Mouse (Mus musculus) kidney, embryonic 16.5 days (tissue): ENCODE measurements around the gene Rps29. TPM values are rescaled to one million over a fixed set of nuclear protein-coding genes. Genes with fewer than 3 reads are reported as not detected.
A peak's percentile ranks its signal among the peaks of the same experiment; 100 is the strongest.

ENCODE experiments used
- ATAC-seq: fragments of 200-750 bp; cut with Nextera tagmentation; 2 replicates; pipeline ENCODE4 v1.8.0; 2017; ENCODE audit warnings: moderate TSS enrichment; ENCODE audit not compliant: low FRiP score, low TSS enrichment
- H3K27ac ChIP-seq: fragments of 300-500 bp; sonication (generic); 2 replicates; pipeline ENCODE4 v1.5.1; 2014; ENCODE audit warnings: low read length
- H3K27me3 ChIP-seq: fragments of 300-500 bp; sonication (generic); 2 replicates; pipeline ENCODE4 v1.6.1; 2014; ENCODE audit warnings: low read length, control low read depth, mixed read lengths; ENCODE audit not compliant: insufficient read depth
- H3K36me3 ChIP-seq: fragments of 300-500 bp; sonication (generic); 2 replicates; pipeline ENCODE4 v1.6.1; 2014; ENCODE audit warnings: low read length, control low read depth, mixed read lengths; ENCODE audit not compliant: insufficient read depth
- H3K4me1 ChIP-seq: fragments of 300-500 bp; sonication (generic); 2 replicates; pipeline ENCODE4 v1.6.1; 2014; ENCODE audit warnings: low read length, control low read depth, mixed read lengths; ENCODE audit not compliant: insufficient read depth
- H3K4me2 ChIP-seq: fragments of 300-500 bp; sonication (generic); replicated peaks from 2 replicates; pipeline ENCODE4 v1.6.1; 2014; ENCODE audit warnings: low read depth, low read length
- H3K4me3 ChIP-seq: fragments of 300-500 bp; sonication (generic); 2 replicates; pipeline ENCODE4 v1.5.1; 2014; ENCODE audit warnings: mild to moderate bottlenecking, low read length
- H3K9ac ChIP-seq: fragments of 300-500 bp; sonication (generic); replicated peaks from 2 replicates; pipeline ENCODE4 v1.6.1; 2014; ENCODE audit warnings: low read length
- H3K9me3 ChIP-seq: fragments of 300-500 bp; sonication (generic); 2 replicates; pipeline ENCODE4 v1.6.1; 2016; ENCODE audit warnings: low read length, control low read depth
- WGBS: fragments of 180-500 bp; shearing (Covaris S2); extraction: QIAGEN DNeasy Blood & Tissue Kit; methylation state at CpG from one replicate; pipeline ENCODE4 v1.1.7; 2014; 5-methylcytosine and 5-hydroxymethylcytosine counted together
- polyA plus RNA-seq: library from polyadenylated mRNA; unstranded; fragments of >200 nt; fragmentation: Nextera tagmentation; extraction: Ambion mirVana; gene quantifications from 2 replicates; pipeline ENCODE4 v1.2.1, GENCODE M21; 2015

Gene Rps29
- polyA plus RNA-seq, 1 experiment from 2014 or later, result 1,392 TPM

DNA sequence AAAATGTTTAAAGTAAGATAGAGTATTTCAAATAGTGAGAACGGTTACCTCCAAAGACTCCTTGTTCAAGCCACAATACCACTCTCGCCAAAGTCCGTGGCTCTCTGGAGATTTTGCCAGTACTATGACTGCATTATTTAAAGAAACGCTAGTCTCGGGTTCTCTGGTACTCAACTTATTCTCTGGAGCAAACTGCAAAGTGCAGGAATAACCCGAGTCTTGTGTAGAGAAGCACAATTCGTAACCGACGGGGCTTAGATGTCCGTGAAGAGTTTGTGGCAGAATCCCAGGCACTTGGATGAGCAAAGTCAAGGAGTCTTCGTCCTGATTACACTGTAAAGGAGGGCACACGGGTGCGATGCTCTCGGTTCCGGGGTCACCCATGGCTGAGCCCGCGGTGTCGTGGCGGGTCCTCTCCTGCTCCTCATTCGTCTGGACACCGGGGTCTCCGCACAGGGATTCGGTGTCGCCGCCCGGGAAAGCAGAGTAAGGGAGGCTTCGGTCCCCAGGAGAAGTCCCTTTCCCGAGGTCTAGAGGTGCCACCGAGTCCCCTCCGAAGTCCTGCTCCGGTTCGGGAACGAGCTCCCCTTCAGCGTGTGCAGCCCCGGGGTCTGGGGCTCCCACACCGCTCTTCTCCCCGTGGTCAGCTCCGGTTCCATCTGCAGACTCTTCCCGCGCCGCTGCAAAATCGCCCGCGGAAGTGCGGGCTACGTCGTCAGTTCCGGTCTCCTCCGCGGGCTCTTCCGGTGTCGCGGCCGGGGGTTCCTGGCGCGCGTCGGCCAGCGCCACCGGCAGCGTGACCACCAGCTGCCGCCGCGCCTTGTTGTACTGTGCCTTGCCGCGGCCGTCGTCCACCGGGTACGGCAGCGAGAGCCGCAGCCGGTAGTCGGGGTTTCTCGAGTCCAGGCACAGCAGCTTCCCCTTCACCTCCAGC, 37.7 kb upstream of the Rps29 start, which contains the start of gene Gm49383:
Gene Gm49383, minus strand, starts transcription at position 661 of the 934 bp plus-strand sequence.
- ATAC-seq, result peak; percentile 76
- no peaks in the 10 kb centered on the region for H3K27me3 ChIP-seq
- H3K4me1 ChIP-seq, result peaks cover 21% of the 10 kb centered on the region
- peaks cover 12% of the 10 kb centered on the region; the same call in 1 of the 2 replicates for H3K36me3 ChIP-seq
- peak within 1 kb of the TSS; percentile 95 for H3K4me3 ChIP-seq
- no peaks in the 10 kb centered on the region for H3K9me3 ChIP-seq
- peak within 1 kb of the TSS; percentile 97 for H3K4me2 ChIP-seq
- H3K27ac ChIP-seq, result peak within 1 kb of the TSS; percentile 90
- under 1% methylated on average over 75 of the region's 75 CpGs for WGBS
- peak within 1 kb of the TSS; percentile 90 for H3K9ac ChIP-seq

DNA sequence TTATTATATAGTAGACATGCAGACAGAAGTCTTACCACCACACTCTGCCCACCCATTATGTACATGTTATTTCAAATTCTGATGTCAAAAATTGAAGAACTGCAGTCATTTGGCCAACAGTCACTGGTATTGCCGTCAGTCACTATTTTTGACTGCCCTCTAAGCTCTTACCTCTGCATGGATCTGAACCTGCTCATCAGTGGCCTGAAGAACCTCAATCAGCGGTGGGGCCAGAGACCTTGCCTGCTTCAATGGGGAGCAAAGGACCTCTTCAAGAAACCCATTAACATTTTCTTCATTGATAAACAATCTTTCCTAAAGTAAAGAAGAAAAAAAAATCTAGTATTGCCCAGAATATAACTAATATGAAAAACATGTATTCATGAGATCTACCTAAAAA, 33.7 kb upstream of the Rps29 start:
- no peaks in the 10 kb centered on the region for H3K9me3 ChIP-seq
- no peaks in the 10 kb centered on the region for H3K27me3 ChIP-seq
- no peak overlapping the region for H3K9ac ChIP-seq
- no peak for ATAC-seq
- no peak overlapping the region for H3K27ac ChIP-seq
- peaks cover 9% of the 10 kb centered on the region for H3K4me1 ChIP-seq
- 92% methylated on average over 2 of the region's 2 CpGs for WGBS
- peaks cover 24% of the 10 kb centered on the region for H3K36me3 ChIP-seq
- no peak overlapping the region for H3K4me3 ChIP-seq
- no peak overlapping the region for H3K4me2 ChIP-seq

GRCm38 (mm10) chr12:69191396-69191795, 32.4 kb upstream of the Rps29 start:
- no peak for ATAC-seq
- 89% methylated on average over 5 of the region's 5 CpGs for WGBS
- Histone ChIP-seq H3K27ac (no peak overlapping the region), H3K4me3 (no peak overlapping the region), H3K4me1 (peaks cover 18% of the 10 kb centered on the region), H3K9ac (no peak overlapping the region), H3K36me3 (peaks cover 24% of the 10 kb centered on the region), H3K9me3 (no peaks in the 10 kb centered on the region), H3K4me2 (no peak overlapping the region), H3K27me3 (no peaks in the 10 kb centered on the region)

GRCm38 (mm10) chr12:69190522-69190921, 31.5 kb upstream of the Rps29 start:
- 88% methylated on average over 1 of the region's 1 CpGs for WGBS
- Histone ChIP-seq H3K4me3 (no peak overlapping the region), H3K4me2 (no peak overlapping the region), H3K9me3 (no peaks in the 10 kb centered on the region), H3K27me3 (no peaks in the 10 kb centered on the region), H3K27ac (no peak overlapping the region), H3K9ac (no peak overlapping the region), H3K36me3 (peaks cover 24% of the 10 kb centered on the region), H3K4me1 (peaks cover 15% of the 10 kb centered on the region)
- no peak for ATAC-seq

DNA sequence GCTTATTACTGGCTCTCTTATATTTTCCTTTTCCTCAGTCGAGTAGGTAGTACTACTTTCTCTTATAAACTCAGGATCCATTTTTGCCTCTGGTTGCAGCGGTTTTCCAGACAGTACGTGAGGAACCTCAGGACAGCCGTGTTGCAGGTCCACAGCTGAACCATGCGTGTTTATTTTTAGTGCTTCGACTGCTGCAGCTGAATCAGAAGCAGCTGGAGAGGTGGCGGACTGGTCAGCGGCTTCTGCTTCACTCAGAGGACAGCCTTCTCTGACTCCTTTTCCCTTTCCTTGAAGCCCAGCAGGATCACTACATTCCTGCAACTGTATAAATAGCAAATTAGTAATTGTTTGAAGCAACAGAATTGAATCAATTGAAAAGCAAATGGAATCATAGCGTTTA, 31.1 kb upstream of the Rps29 start:
- H3K4me1 ChIP-seq, result peaks cover 17% of the 10 kb centered on the region
- no peak overlapping the region for H3K4me3 ChIP-seq
- H3K4me2 ChIP-seq, result no peak overlapping the region
- H3K27ac ChIP-seq, result no peak overlapping the region
- H3K9ac ChIP-seq, result no peak overlapping the region
- H3K27me3 ChIP-seq, result no peaks in the 10 kb centered on the region
- ATAC-seq, result no peak
- no peaks in the 10 kb centered on the region for H3K9me3 ChIP-seq
- 90% methylated on average over 9 of the region's 9 CpGs for WGBS
- peaks cover 24% of the 10 kb centered on the region for H3K36me3 ChIP-seq

DNA sequence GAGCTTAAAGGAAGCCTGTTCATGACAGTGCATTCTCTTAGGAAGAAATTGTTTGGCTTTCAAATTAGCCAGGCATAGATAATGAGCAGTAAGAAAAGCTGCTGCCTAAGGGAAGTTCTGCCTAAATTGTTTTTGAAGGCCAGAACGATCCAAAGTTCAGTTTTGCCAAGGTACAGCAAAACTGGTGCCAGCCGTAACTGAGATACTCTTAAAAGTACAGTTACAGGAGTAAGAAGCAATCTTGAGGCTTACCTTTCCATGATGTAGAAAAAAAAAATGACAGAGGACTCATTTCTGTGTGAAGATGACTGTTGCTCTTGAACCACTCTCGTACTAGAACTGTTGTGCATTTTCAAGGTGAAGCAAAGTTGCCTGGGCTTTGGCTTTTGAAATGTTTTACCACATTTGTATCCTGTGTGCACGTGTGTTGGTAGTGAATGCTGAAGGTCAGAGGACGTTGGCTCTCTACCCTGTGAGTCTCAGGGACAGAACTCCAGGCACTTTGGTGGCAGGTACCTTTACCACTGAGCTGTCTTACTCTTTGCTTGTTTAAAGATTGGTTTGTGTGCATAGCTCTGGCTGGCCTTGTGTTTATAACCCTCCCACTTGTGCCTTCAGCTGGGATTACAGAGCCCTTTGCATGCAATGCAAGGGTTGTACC, 28.0 kb upstream of the Rps29 start:
- Histone ChIP-seq H3K4me3 (peak overlapping the region; percentile 22), H3K4me2 (peak overlapping the region; percentile 23), H3K27ac (no peak overlapping the region), H3K4me1 (peaks cover 20% of the 10 kb centered on the region), H3K36me3 (peaks cover 28% of the 10 kb centered on the region), H3K9me3 (no peaks in the 10 kb centered on the region), H3K27me3 (no peaks in the 10 kb centered on the region), H3K9ac (peak overlapping the region; percentile 41)
- WGBS, result 63% methylated on average over 5 of the region's 5 CpGs
- no peak for ATAC-seq

GRCm38 (mm10) chr12:69185371-69185770, 26.4 kb upstream of the Rps29 start:
- peaks cover 20% of the 10 kb centered on the region for H3K4me1 ChIP-seq
- H3K27ac ChIP-seq, result no peak overlapping the region
- peak overlapping the region; percentile 84 for H3K9ac ChIP-seq
- 64% methylated on average over 7 of the region's 7 CpGs for WGBS
- peaks cover 22% of the 10 kb centered on the region for H3K36me3 ChIP-seq
- no peaks in the 10 kb centered on the region for H3K9me3 ChIP-seq
- H3K4me3 ChIP-seq, result peak overlapping the region; percentile 86
- H3K27me3 ChIP-seq, result no peaks in the 10 kb centered on the region
- no peak for ATAC-seq
- H3K4me2 ChIP-seq, result peak overlapping the region; percentile 95

GRCm38 (mm10) chr12:69184342-69185295, 25.6 kb upstream of the Rps29 start:
- 2% methylated on average over 77 of the region's 86 CpGs for WGBS
- H3K4me1 ChIP-seq, result peaks cover 20% of the 10 kb centered on the region
- peaks cover 15% of the 10 kb centered on the region; the same call in 1 of the 2 replicates for H3K36me3 ChIP-seq
- H3K4me2 ChIP-seq, result peak overlapping the region; percentile 95
- H3K9me3 ChIP-seq, result no peaks in the 10 kb centered on the region
- ATAC-seq, result peak; percentile 59
- no peaks in the 10 kb centered on the region for H3K27me3 ChIP-seq
- H3K27ac ChIP-seq, result peak overlapping the region; percentile 93
- peak overlapping the region; percentile 86 for H3K4me3 ChIP-seq
- H3K9ac ChIP-seq, result peak overlapping the region; percentile 84

- H3K27me3 ChIP-seq, result no peaks in the 10 kb centered on the region
- peaks cover 12% of the 10 kb centered on the region; the same call in 1 of the 2 replicates for H3K36me3 ChIP-seq
- H3K4me2 ChIP-seq, result peak within 1 kb of the TSS; percentile 95
- peaks cover 20% of the 10 kb centered on the region for H3K4me1 ChIP-seq
- 0% methylated on average over 83 of the region's 84 CpGs for WGBS
- H3K27ac ChIP-seq, result peak within 1 kb of the TSS; percentile 93
- H3K9ac ChIP-seq, result peak within 1 kb of the TSS; percentile 91
- H3K4me3 ChIP-seq, result peak within 1 kb of the TSS; percentile 86
- ATAC-seq, result peak; percentile 99
- H3K9me3 ChIP-seq, result no peaks in the 10 kb centered on the region
These were observed 24.8 kb upstream of the Rps29 start, which contains the start of the genes Rpl36al and Mgat2 for GRCm38 (mm10) chr12:69183583-69184308. TSS of gene Rpl36al (minus strand) at chr12:69184083. TSS of gene Mgat2 (plus strand) at chr12:69184157.
